Mouse (Mus musculus): ENCODE data around the gene Cxcl10.

DNA sequence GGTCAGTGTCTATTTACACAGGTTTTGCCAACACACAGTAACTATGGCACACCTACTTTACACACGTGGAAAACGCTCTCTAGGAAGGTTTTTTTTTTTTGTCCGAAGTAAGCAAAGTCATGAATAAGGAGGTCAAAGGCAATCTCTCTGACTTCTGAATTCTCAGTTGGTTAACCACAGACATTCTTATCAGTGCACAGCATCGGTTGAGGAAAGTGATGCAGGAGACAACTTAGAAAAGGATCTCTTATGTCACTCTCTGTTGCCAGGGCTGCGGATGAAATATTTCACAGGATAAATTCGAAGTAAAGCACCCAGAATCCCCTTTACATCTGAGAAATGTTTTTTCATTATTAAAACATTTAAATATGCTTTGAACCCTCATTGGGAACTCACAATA is 21.3 kb downstream of the Cxcl10 start:
- TF ChIP-seq CTCF (IDR thresholded peaks at IDR 0.05; ENCODE audit: control insufficient read depth, insufficient read depth, low read length) = no peak
- no peak for TF ChIP-seq POLR2A (IDR thresholded peaks at IDR 0.05; ENCODE audit: borderline replicate concordance, control insufficient read depth, low read depth, low read length)
